Mouse (Mus musculus): ENCODE measurements at regions not wholly inside any gene's neighbourhood (a gene's known extent, or its start where the extent isn't known, plus 50 kb on each side); places are given as distances from the start of the nearest gene placed in this dataset.

- no peak overlapping the region for H3K27ac ChIP-seq (ENCODE audit: low read length)
- H3K4me3 ChIP-seq (ENCODE audit: low read depth, low read length), result no peak overlapping the region
- WGBS, result 79% methylated on average over 5 of the region's 5 CpGs
- no peaks in the 10 kb centered on the region for H3K27me3 ChIP-seq (ENCODE audit: control insufficient read depth, insufficient read depth, low read depth, low read length)
- H3K4me1 ChIP-seq (ENCODE audit: control insufficient read depth, insufficient read depth, low read length), result no peaks in the 10 kb centered on the region
- no peak overlapping the region for H3K4me2 ChIP-seq (ENCODE audit: low read length)
- ATAC-seq, result no peak
- H3K9ac ChIP-seq (ENCODE audit: low read depth, low read length), result no peak overlapping the region
- H3K36me3 ChIP-seq (ENCODE audit: control insufficient read depth, insufficient read depth, low read length), result no peaks in the 10 kb centered on the region
- no peaks in the 10 kb centered on the region for H3K9me3 ChIP-seq (replicated peaks; ENCODE audit: control insufficient read depth, low read length, poor library complexity, severe bottlenecking)
These were observed 401.3 kb downstream of the Plcl1 start for GRCm38 (mm10) chr1:55807028-55807427.

- H3K9me3 ChIP-seq (replicated peaks; ENCODE audit: control insufficient read depth, low read length, poor library complexity, severe bottlenecking), result no peaks in the 10 kb centered on the region
- H3K4me2 ChIP-seq (ENCODE audit: low read length), result no peak overlapping the region
- H3K4me1 ChIP-seq (ENCODE audit: control insufficient read depth, insufficient read depth, low read length), result no peaks in the 10 kb centered on the region
- no peak for ATAC-seq
- WGBS, result 88% methylated on average over 7 of the region's 7 CpGs
- no peaks in the 10 kb centered on the region for H3K36me3 ChIP-seq (ENCODE audit: control insufficient read depth, insufficient read depth, low read length)
- no peaks in the 10 kb centered on the region for H3K27me3 ChIP-seq (ENCODE audit: control insufficient read depth, insufficient read depth, low read depth, low read length)
- no peak overlapping the region for H3K4me3 ChIP-seq (ENCODE audit: low read depth, low read length)
- H3K27ac ChIP-seq (ENCODE audit: low read length), result no peak overlapping the region
- H3K9ac ChIP-seq (ENCODE audit: low read depth, low read length), result no peak overlapping the region
These were observed 403.2 kb downstream of the Plcl1 start for GRCm38 (mm10) chr1:55808724-55809519.

GRCm38 (mm10) chr1:55812486-55812885 is 406.8 kb downstream of the Plcl1 start:
- H3K9ac ChIP-seq (ENCODE audit: low read depth, low read length), result no peak overlapping the region
- H3K27ac ChIP-seq (ENCODE audit: low read length), result no peak overlapping the region
- H3K4me1 ChIP-seq (ENCODE audit: control insufficient read depth, insufficient read depth, low read length), result no peaks in the 10 kb centered on the region
- no peaks in the 10 kb centered on the region for H3K36me3 ChIP-seq (ENCODE audit: control insufficient read depth, insufficient read depth, low read length)
- no peak overlapping the region for H3K4me2 ChIP-seq (ENCODE audit: low read length)
- H3K4me3 ChIP-seq (ENCODE audit: low read depth, low read length), result no peak overlapping the region
- ATAC-seq, result no peak
- no peaks in the 10 kb centered on the region for H3K27me3 ChIP-seq (ENCODE audit: control insufficient read depth, insufficient read depth, low read depth, low read length)
- WGBS, result 70% methylated on average over 1 of the region's 1 CpGs
- H3K9me3 ChIP-seq (replicated peaks; ENCODE audit: control insufficient read depth, low read length, poor library complexity, severe bottlenecking), result no peaks in the 10 kb centered on the region

GRCm38 (mm10) chr1:55820866-55821500 is 415.3 kb downstream of the Plcl1 start:
- Histone ChIP-seq H3K27ac (ENCODE audit: low read length) (no peak overlapping the region), H3K9me3 (replicated peaks; ENCODE audit: control insufficient read depth, low read length, poor library complexity, severe bottlenecking) (no peaks in the 10 kb centered on the region), H3K27me3 (ENCODE audit: control insufficient read depth, insufficient read depth, low read depth, low read length) (no peaks in the 10 kb centered on the region), H3K36me3 (ENCODE audit: control insufficient read depth, insufficient read depth, low read length) (no peaks in the 10 kb centered on the region), H3K9ac (ENCODE audit: low read depth, low read length) (no peak overlapping the region), H3K4me2 (ENCODE audit: low read length) (no peak overlapping the region), H3K4me1 (ENCODE audit: control insufficient read depth, insufficient read depth, low read length) (no peaks in the 10 kb centered on the region), H3K4me3 (ENCODE audit: low read depth, low read length) (no peak overlapping the region)
- 96% methylated on average over 3 of the region's 3 CpGs for WGBS
- ATAC-seq, result no peak

- no peak overlapping the region for H3K9ac ChIP-seq (ENCODE audit: low read depth, low read length)
- no peak overlapping the region for H3K4me3 ChIP-seq (ENCODE audit: low read depth, low read length)
- H3K27me3 ChIP-seq (ENCODE audit: control insufficient read depth, insufficient read depth, low read depth, low read length), result no peaks in the 10 kb centered on the region
- no peak overlapping the region for H3K27ac ChIP-seq (ENCODE audit: low read length)
- WGBS, result 93% methylated on average over 4 of the region's 4 CpGs
- no peaks in the 10 kb centered on the region for H3K36me3 ChIP-seq (ENCODE audit: control insufficient read depth, insufficient read depth, low read length)
- H3K4me1 ChIP-seq (ENCODE audit: control insufficient read depth, insufficient read depth, low read length), result no peaks in the 10 kb centered on the region
- no peak for ATAC-seq
- no peak overlapping the region for H3K4me2 ChIP-seq (ENCODE audit: low read length)
- no peaks in the 10 kb centered on the region for H3K9me3 ChIP-seq (replicated peaks; ENCODE audit: control insufficient read depth, low read length, poor library complexity, severe bottlenecking)
These were observed 416.9 kb downstream of the Plcl1 start for GRCm38 (mm10) chr1:55822599-55822998.

GRCm38 (mm10) chr1:55827191-55827590 is 421.5 kb downstream of the Plcl1 start:
- no peaks in the 10 kb centered on the region for H3K36me3 ChIP-seq (ENCODE audit: control insufficient read depth, insufficient read depth, low read length)
- no peak for ATAC-seq
- H3K4me1 ChIP-seq (ENCODE audit: control insufficient read depth, insufficient read depth, low read length), result no peaks in the 10 kb centered on the region
- no peak overlapping the region for H3K27ac ChIP-seq (ENCODE audit: low read length)
- no peaks in the 10 kb centered on the region for H3K9me3 ChIP-seq (replicated peaks; ENCODE audit: control insufficient read depth, low read length, poor library complexity, severe bottlenecking)
- no peak overlapping the region for H3K4me2 ChIP-seq (ENCODE audit: low read length)
- no peaks in the 10 kb centered on the region for H3K27me3 ChIP-seq (ENCODE audit: control insufficient read depth, insufficient read depth, low read depth, low read length)
- H3K4me3 ChIP-seq (ENCODE audit: low read depth, low read length), result no peak overlapping the region
- no peak overlapping the region for H3K9ac ChIP-seq (ENCODE audit: low read depth, low read length)

- Histone ChIP-seq H3K4me1 (ENCODE audit: control insufficient read depth, insufficient read depth, low read length) (no peaks in the 10 kb centered on the region), H3K27me3 (ENCODE audit: control insufficient read depth, insufficient read depth, low read depth, low read length) (no peaks in the 10 kb centered on the region), H3K27ac (ENCODE audit: low read length) (no peak overlapping the region), H3K9ac (ENCODE audit: low read depth, low read length) (no peak overlapping the region), H3K9me3 (replicated peaks; ENCODE audit: control insufficient read depth, low read length, poor library complexity, severe bottlenecking) (no peaks in the 10 kb centered on the region), H3K4me2 (ENCODE audit: low read length) (no peak overlapping the region), H3K4me3 (ENCODE audit: low read depth, low read length) (no peak overlapping the region), H3K36me3 (ENCODE audit: control insufficient read depth, insufficient read depth, low read length) (no peaks in the 10 kb centered on the region)
- ATAC-seq, result no peak
- 88% methylated on average over 3 of the region's 3 CpGs for WGBS
These were observed 429.6 kb downstream of the Plcl1 start for GRCm38 (mm10) chr1:55835281-55835680.

GRCm38 (mm10) chr1:55836750-55837149 is 431.0 kb downstream of the Plcl1 start:
- no peak for ATAC-seq
- no peaks in the 10 kb centered on the region for H3K9me3 ChIP-seq (replicated peaks; ENCODE audit: control insufficient read depth, low read length, poor library complexity, severe bottlenecking)
- H3K4me1 ChIP-seq (ENCODE audit: control insufficient read depth, insufficient read depth, low read length), result no peaks in the 10 kb centered on the region
- no peaks in the 10 kb centered on the region for H3K36me3 ChIP-seq (ENCODE audit: control insufficient read depth, insufficient read depth, low read length)
- H3K4me3 ChIP-seq (ENCODE audit: low read depth, low read length), result no peak overlapping the region
- H3K4me2 ChIP-seq (ENCODE audit: low read length), result no peak overlapping the region
- WGBS, result 88% methylated on average over 2 of the region's 2 CpGs
- no peak overlapping the region for H3K27ac ChIP-seq (ENCODE audit: low read length)
- no peaks in the 10 kb centered on the region for H3K27me3 ChIP-seq (ENCODE audit: control insufficient read depth, insufficient read depth, low read depth, low read length)
- H3K9ac ChIP-seq (ENCODE audit: low read depth, low read length), result no peak overlapping the region

GRCm38 (mm10) chr1:55837366-55837765 is 431.6 kb downstream of the Plcl1 start:
- Histone ChIP-seq H3K9me3 (replicated peaks; ENCODE audit: control insufficient read depth, low read length, poor library complexity, severe bottlenecking) (no peaks in the 10 kb centered on the region), H3K27me3 (ENCODE audit: control insufficient read depth, insufficient read depth, low read depth, low read length) (no peaks in the 10 kb centered on the region), H3K36me3 (ENCODE audit: control insufficient read depth, insufficient read depth, low read length) (no peaks in the 10 kb centered on the region), H3K4me3 (ENCODE audit: low read depth, low read length) (no peak overlapping the region), H3K9ac (ENCODE audit: low read depth, low read length) (no peak overlapping the region), H3K27ac (ENCODE audit: low read length) (no peak overlapping the region), H3K4me1 (ENCODE audit: control insufficient read depth, insufficient read depth, low read length) (no peaks in the 10 kb centered on the region), H3K4me2 (ENCODE audit: low read length) (no peak overlapping the region)
- ATAC-seq, result no peak

Data from midbrain, embryonic 16.5 days (tissue).